8 mouse cellular contexts compared by ENCODE assay signal in the genomic region with DNA sequence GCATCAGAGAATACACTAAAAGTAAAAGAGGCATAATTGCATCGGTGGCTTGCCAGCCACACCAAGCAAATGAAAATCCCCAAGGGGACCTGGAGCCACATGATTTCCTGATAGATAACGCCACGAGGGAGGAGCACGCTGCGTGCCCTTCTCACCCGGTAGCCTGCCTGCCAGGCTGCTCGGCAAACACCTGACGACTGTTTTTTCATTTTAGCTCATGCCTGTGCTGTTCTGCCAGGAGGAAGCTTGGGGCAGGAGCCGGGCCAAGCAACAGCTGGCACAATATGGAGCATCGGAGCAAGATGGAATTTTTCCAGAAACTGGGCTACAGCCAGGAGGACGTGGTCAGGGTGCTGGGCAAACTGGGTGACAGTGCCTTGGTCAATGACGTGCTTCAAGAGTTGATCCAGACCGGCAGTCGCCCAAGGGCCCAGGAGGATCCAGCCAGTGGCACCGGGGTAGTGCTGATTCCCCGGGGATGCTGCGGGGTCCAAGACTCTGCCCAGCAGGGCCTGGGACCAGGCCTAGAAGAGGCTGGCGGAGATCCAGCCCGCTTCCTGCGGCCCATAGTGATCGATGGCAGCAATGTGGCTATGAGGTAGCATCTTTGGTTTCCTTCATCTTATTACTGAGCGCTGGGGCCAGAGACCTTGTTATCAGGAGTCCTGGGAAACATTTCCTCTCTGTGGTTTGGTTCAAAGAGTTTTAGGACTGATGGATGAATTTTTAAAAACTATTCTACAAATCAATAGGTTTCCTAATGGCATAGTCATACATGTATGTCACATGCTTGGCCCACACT. TPM values are rescaled to one million over a fixed set of nuclear protein-coding genes. Genes with fewer than 3 reads are reported as not detected.
A peak's percentile ranks its signal among the peaks of the same experiment; 100 is the strongest.
DNase-seq lines count a peak whose midpoint lies in the region; ATAC-seq lines count a peak whose summit lies in the region.

No protein-coding gene starts in this region.

- intact Hi-C loops in left cerebral cortex, postnatal 4 days (cut with DNase I), result no loop called here
- intact Hi-C loops in left cerebral cortex, postnatal 10 days (cut with DNase I), result no loop called here

- DNase-seq in left cerebral cortex, postnatal 4 days, result peak; percentile 62
- no peak for DNase-seq in left cerebral cortex, postnatal 10 days (ENCODE audit: extremely low spot score in 1 of 2, low spot score in 2 of 2)
- peak; percentile 76 for DNase-seq in adipocyte (ENCODE audit: low spot score)
- peak; percentile 49 to 58 for DNase-seq in cerebellum, postnatal 14 days
- DNase-seq in spleen, postnatal 36 days (ENCODE audit: low spot score in 2 of 2), result peak; percentile 78 to 79
- DNase-seq in right cerebral cortex, postnatal 14 days, result no peak
- no peak for DNase-seq in neural tube, embryonic 10.5 days (ENCODE audit: extremely low spot score, low spot score)

- ATAC-seq in megakaryocyte-erythroid progenitor cell, adult 5-6 weeks (replicated peaks; ENCODE audit: low FRiP score, low TSS enrichment, poor library complexity, severe bottlenecking), result no peak

RNA-seq across cellular contexts. Expression of a gene that starts 7.5 kb away (rescaled TPM):
- under 1 TPM; 0.18 to 0.22 TPM for total RNA-seq in left cerebral cortex, postnatal 4 days (2021)
- total RNA-seq in left cerebral cortex, postnatal 10 days (2021), result under 1 TPM; 0.14 to 0.28 TPM
- total RNA-seq in megakaryocyte-erythroid progenitor cell, adult 5-6 weeks (2014; fragmentation: Nextera tagmentation), result 0.62 TPM in 1 of 2 replicates, not detected in the other
- not detected in 2 replicates for total RNA-seq in megakaryocyte-erythroid progenitor cell, adult 5-6 weeks (2017)

RNA-seq across cellular contexts. Expression of a gene that starts 47.1 kb away (rescaled TPM):
- total RNA-seq in left cerebral cortex, postnatal 4 days (2021), result 10 to 100 TPM; 39.3 to 45.6 TPM
- 10 to 100 TPM; 34.5 to 35.2 TPM for total RNA-seq in left cerebral cortex, postnatal 10 days (2021)
- 34.5 and 36.4 TPM in 2 replicates for total RNA-seq in megakaryocyte-erythroid progenitor cell, adult 5-6 weeks (2014; fragmentation: Nextera tagmentation)
- total RNA-seq in megakaryocyte-erythroid progenitor cell, adult 5-6 weeks (2017), result 111 and 112 TPM in 2 replicates

RNA-seq across cellular contexts. Expression of a gene that starts 47.1 kb away (rescaled TPM):
- 10 to 100 TPM; 22.7 to 25.1 TPM for total RNA-seq in left cerebral cortex, postnatal 4 days (2021)
- total RNA-seq in left cerebral cortex, postnatal 10 days (2021), result 10 to 100 TPM; 20.3 to 23.7 TPM
- 21.5 and 27.4 TPM in 2 replicates for total RNA-seq in megakaryocyte-erythroid progenitor cell, adult 5-6 weeks (2014; fragmentation: Nextera tagmentation)
- total RNA-seq in megakaryocyte-erythroid progenitor cell, adult 5-6 weeks (2017), result 48.8 and 57.1 TPM in 2 replicates

Comparison
In these comparisons a context has a peak if more than half of its experiments do, and no peak if none do; other contexts are left out.
1. DNase-seq: peak in left cerebral cortex, postnatal 4 days (single experiment), adipocyte (single experiment), cerebellum, postnatal 14 days (2 of 2) and spleen, postnatal 36 days (2 of 2); none in left cerebral cortex, postnatal 10 days (0 of 2), right cerebral cortex, postnatal 14 days (single experiment) and neural tube, embryonic 10.5 days (single experiment).